Mouse (Mus musculus) midbrain, embryonic 13.5 days (tissue): ENCODE measurements around the gene Znrd1as. TPM values are rescaled to one million over a fixed set of nuclear protein-coding genes. Genes with fewer than 3 reads are reported as not detected.

Experiments
- ATAC-seq: fragments of 200-750 bp; cut with Nextera tagmentation; 2 replicates; pipeline ENCODE4 v1.8.0; 2017; ENCODE audit warnings: mild to moderate bottlenecking, moderate TSS enrichment, moderate library complexity
- H3K27ac ChIP-seq: fragments of 300-500 bp; sonication (generic); 2 replicates; pipeline ENCODE4 v1.5.1; 2015; ENCODE audit warnings: inconsistent platforms, mild to moderate bottlenecking, moderate library complexity
- H3K27me3 ChIP-seq: fragments of 300-500 bp; sonication (generic); 2 replicates; pipeline ENCODE4 v1.6.1; 2015; ENCODE audit warnings: mild to moderate bottlenecking, inconsistent platforms
- H3K36me3 ChIP-seq: fragments of 300-500 bp; sonication (generic); 2 replicates; pipeline ENCODE4 v1.6.1; 2015; ENCODE audit warnings: mild to moderate bottlenecking, inconsistent platforms
- H3K4me1 ChIP-seq: fragments of 300-500 bp; sonication (generic); replicated peaks from 2 replicates; pipeline ENCODE4 v1.6.1; 2015; ENCODE audit warnings: inconsistent platforms
- H3K4me2 ChIP-seq: fragments of 300-500 bp; sonication (generic); replicated peaks from 2 replicates; pipeline ENCODE4 v1.6.1; 2015; ENCODE audit warnings: moderate library complexity, mild to moderate bottlenecking, inconsistent platforms
- H3K4me3 ChIP-seq: fragments of 300-500 bp; sonication (generic); replicated peaks from 2 replicates; pipeline ENCODE4 v1.5.1; 2015; ENCODE audit warnings: mild to moderate bottlenecking, inconsistent platforms
- H3K9ac ChIP-seq: fragments of 300-500 bp; sonication (generic); replicated peaks from 2 replicates; pipeline ENCODE4 v1.6.1; 2015; ENCODE audit warnings: mild to moderate bottlenecking, inconsistent platforms
- H3K9me3 ChIP-seq: fragments of 300-500 bp; sonication (generic); 2 replicates; pipeline ENCODE4 v1.6.1; 2016; ENCODE audit warnings: mild to moderate bottlenecking, inconsistent platforms
- WGBS: fragments of 180-500 bp; shearing (Covaris S2); methylation state at CpG from one replicate; pipeline ENCODE4 v1.1.7; 2015; 5-methylcytosine and 5-hydroxymethylcytosine counted together
- polyA plus RNA-seq: library from polyadenylated mRNA; unstranded; fragments of >200 nt; fragmentation: Nextera tagmentation; extraction: Ambion mirVana; gene quantifications from 2 replicates; pipeline ENCODE4 v1.2.1, GENCODE M21; 2015

The Znrd1as gene
- polyA plus RNA-seq, 1 experiment from 2014 or later = 6.5 TPM

- H3K36me3 ChIP-seq = no peaks in the 10 kb centered on the region
Measured at GRCm38 (mm10) chr17:36931806-36932205, 26.6 kb upstream of the Znrd1as start.

GRCm38 (mm10) chr17:36938056-36938455 lies 20.3 kb upstream of the Znrd1as start:
- Histone ChIP-seq H3K27me3 (peaks cover 29% of the 10 kb centered on the region), H3K27ac (no peak overlapping the region), H3K9ac (no peak overlapping the region), H3K4me2 (no peak overlapping the region), H3K4me3 (no peak overlapping the region), H3K36me3 (no peaks in the 10 kb centered on the region), H3K9me3 (no peaks in the 10 kb centered on the region), H3K4me1 (peaks cover 5% of the 10 kb centered on the region)
- ATAC-seq = no peak
- 86% methylated on average over 2 of the region's 2 CpGs for WGBS

More at GRCm38 (mm10) chr17:36931806-36932205, 26.6 kb upstream of the Znrd1as start:
- Histone ChIP-seq H3K9ac (no peak overlapping the region), H3K9me3 (no peaks in the 10 kb centered on the region), H3K27me3 (no peaks in the 10 kb centered on the region), H3K4me3 (no peak overlapping the region), H3K4me1 (no peaks in the 10 kb centered on the region), H3K27ac (no peak overlapping the region), H3K4me2 (no peak overlapping the region)
- ATAC-seq = no peak
- 79% methylated on average over 2 of the region's 2 CpGs for whole genome bisulfite sequencing

GRCm38 (mm10) chr17:36942391-36942790 lies 16.0 kb upstream of the Znrd1as start:
- peaks cover 63% of the 10 kb centered on the region for H3K27me3 ChIP-seq
- no peak overlapping the region for H3K9ac ChIP-seq
- 65% methylated on average over 10 of the region's 10 CpGs for WGBS
- H3K4me2 ChIP-seq = peak overlapping the region; percentile 63
- H3K4me1 ChIP-seq = peaks cover 25% of the 10 kb centered on the region
- ATAC-seq = no peak
- H3K36me3 ChIP-seq = no peaks in the 10 kb centered on the region
- H3K4me3 ChIP-seq = peak overlapping the region; percentile 42
- H3K9me3 ChIP-seq = no peaks in the 10 kb centered on the region
- H3K27ac ChIP-seq = no peak overlapping the region

- Histone ChIP-seq H3K4me1 (peaks cover 30% of the 10 kb centered on the region), H3K4me2 (peak within 1 kb of the TSS; percentile 63), H3K9ac (peak within 1 kb of the TSS; percentile 47), H3K9me3 (no peaks in the 10 kb centered on the region), H3K27me3 (peaks cover 60% of the 10 kb centered on the region), H3K36me3 (no peaks in the 10 kb centered on the region), H3K4me3 (peak within 1 kb of the TSS; percentile 42), H3K27ac (no peak within 1 kb of the TSS)
- 0 out of 2 replicates have a peak, but pooled peaks have one; percentile 3 for ATAC-seq
- 3% methylated on average over 59 of the region's 59 CpGs for WGBS
Measured at GRCm38 (mm10) chr17:36942791-36943471, 15.5 kb upstream of the Znrd1as start, which contains the start of gene Rnf39. Gene Rnf39 (plus strand): TSS chr17:36942918.

- no peak for ATAC-seq
- Histone ChIP-seq H3K36me3 (peaks cover 5% of the 10 kb centered on the region; the same call in 1 of the 2 replicates), H3K4me3 (no peak overlapping the region), H3K9ac (no peak overlapping the region), H3K27ac (no peak overlapping the region), H3K9me3 (no peaks in the 10 kb centered on the region), H3K4me2 (peak overlapping the region; percentile 63; the same call in 1 of the 2 replicates), H3K4me1 (peaks cover 30% of the 10 kb centered on the region), H3K27me3 (peaks cover 58% of the 10 kb centered on the region)
- WGBS = 24% methylated on average over 5 of the region's 5 CpGs
Measured at GRCm38 (mm10) chr17:36943691-36944090, 14.7 kb upstream of the Znrd1as start.

- H3K9me3 ChIP-seq = no peaks in the 10 kb centered on the region
- no peak overlapping the region for H3K9ac ChIP-seq
- ATAC-seq = no peak
- H3K4me1 ChIP-seq = peaks cover 30% of the 10 kb centered on the region
- peaks cover 58% of the 10 kb centered on the region for H3K27me3 ChIP-seq
- peaks cover 11% of the 10 kb centered on the region for H3K36me3 ChIP-seq
- 27% methylated on average over 9 of the region's 9 CpGs for WGBS
- H3K4me3 ChIP-seq = no peak overlapping the region
- H3K4me2 ChIP-seq = no peak overlapping the region
- H3K27ac ChIP-seq = no peak overlapping the region
Measured at GRCm38 (mm10) chr17:36944121-36944775, 14.1 kb upstream of the Znrd1as start.

- H3K9ac ChIP-seq = peak overlapping the region; percentile 81
- H3K36me3 ChIP-seq = peaks cover 18% of the 10 kb centered on the region
- peak overlapping the region; percentile 91 for H3K4me2 ChIP-seq
- WGBS = under 1% methylated on average over 62 of the region's 62 CpGs
- peaks cover 42% of the 10 kb centered on the region for H3K27me3 ChIP-seq
- peaks cover 47% of the 10 kb centered on the region for H3K4me1 ChIP-seq
- H3K9me3 ChIP-seq = no peaks in the 10 kb centered on the region
- peak overlapping the region; percentile 59 for H3K4me3 ChIP-seq
- peak; percentile 65 for ATAC-seq
- H3K27ac ChIP-seq = peak overlapping the region; percentile 77
Measured at GRCm38 (mm10) chr17:36947051-36947819, 11.2 kb upstream of the Znrd1as start.

- no peak overlapping the region for H3K27ac ChIP-seq
- peaks cover 20% of the 10 kb centered on the region for H3K36me3 ChIP-seq
- H3K9me3 ChIP-seq = no peaks in the 10 kb centered on the region
- H3K4me3 ChIP-seq = no peak overlapping the region
- H3K27me3 ChIP-seq = peaks cover 32% of the 10 kb centered on the region
- no peak for ATAC-seq
- H3K9ac ChIP-seq = no peak overlapping the region
- H3K4me1 ChIP-seq = peaks cover 39% of the 10 kb centered on the region
- 81% methylated on average over 1 of the region's 1 CpGs for WGBS
- H3K4me2 ChIP-seq = no peak overlapping the region
Measured at GRCm38 (mm10) chr17:36948286-36948685, 10.1 kb upstream of the Znrd1as start.

- no peak overlapping the region for H3K4me2 ChIP-seq
- H3K36me3 ChIP-seq = peaks cover 25% of the 10 kb centered on the region
- WGBS = 95% methylated on average over 8 of the region's 8 CpGs
- no peak overlapping the region for H3K9ac ChIP-seq
- no peak for ATAC-seq
- H3K27me3 ChIP-seq = peaks cover 22% of the 10 kb centered on the region
- no peaks in the 10 kb centered on the region for H3K9me3 ChIP-seq
- peaks cover 34% of the 10 kb centered on the region for H3K4me1 ChIP-seq
- no peak overlapping the region for H3K27ac ChIP-seq
- H3K4me3 ChIP-seq = no peak overlapping the region
Measured at GRCm38 (mm10) chr17:36949265-36949664, 9.1 kb upstream of the Znrd1as start.

GRCm38 (mm10) chr17:36950981-36951947 lies 7.1 kb upstream of the Znrd1as start, which contains the start of gene Ppp1r11:
Gene Ppp1r11 (minus strand): TSS chr17:36951741.
- H3K4me2 ChIP-seq = peak within 1 kb of the TSS; percentile 85
- H3K27ac ChIP-seq = peak within 1 kb of the TSS; percentile 85
- peaks cover 31% of the 10 kb centered on the region for H3K4me1 ChIP-seq
- peak within 1 kb of the TSS; percentile 68 for H3K4me3 ChIP-seq
- H3K27me3 ChIP-seq = 0 out of 2 replicates have a peak, but pooled peaks cover 2% of the 10 kb centered on the region
- ATAC-seq = peak; percentile 96
- peaks cover 30% of the 10 kb centered on the region for H3K36me3 ChIP-seq
- H3K9me3 ChIP-seq = no peaks in the 10 kb centered on the region
- 2% methylated on average over 36 of the region's 36 CpGs for WGBS
- H3K9ac ChIP-seq = peak within 1 kb of the TSS; percentile 72

GRCm38 (mm10) chr17:36952631-36953030 lies 5.8 kb upstream of the Znrd1as start:
- Histone ChIP-seq H3K9me3 (no peaks in the 10 kb centered on the region), H3K27ac (no peak overlapping the region), H3K27me3 (no peaks in the 10 kb centered on the region), H3K4me2 (no peak overlapping the region), H3K36me3 (peaks cover 34% of the 10 kb centered on the region), H3K4me1 (peaks cover 29% of the 10 kb centered on the region), H3K9ac (no peak overlapping the region), H3K4me3 (no peak overlapping the region)
- 91% methylated on average over 2 of the region's 2 CpGs for WGBS
- ATAC-seq = no peak
